Mouse (Mus musculus) spleen, adult 18-20 months (tissue): ENCODE measurements around the gene Smyd4.

Experiments used
- DNase-seq, 2 experiments: peaks; one replicate each; pipeline ENCODE4 v3.0.0; 2022; ENCODE audit warnings: mixed read lengths in 2 of 2

Gene Smyd4

DNA sequence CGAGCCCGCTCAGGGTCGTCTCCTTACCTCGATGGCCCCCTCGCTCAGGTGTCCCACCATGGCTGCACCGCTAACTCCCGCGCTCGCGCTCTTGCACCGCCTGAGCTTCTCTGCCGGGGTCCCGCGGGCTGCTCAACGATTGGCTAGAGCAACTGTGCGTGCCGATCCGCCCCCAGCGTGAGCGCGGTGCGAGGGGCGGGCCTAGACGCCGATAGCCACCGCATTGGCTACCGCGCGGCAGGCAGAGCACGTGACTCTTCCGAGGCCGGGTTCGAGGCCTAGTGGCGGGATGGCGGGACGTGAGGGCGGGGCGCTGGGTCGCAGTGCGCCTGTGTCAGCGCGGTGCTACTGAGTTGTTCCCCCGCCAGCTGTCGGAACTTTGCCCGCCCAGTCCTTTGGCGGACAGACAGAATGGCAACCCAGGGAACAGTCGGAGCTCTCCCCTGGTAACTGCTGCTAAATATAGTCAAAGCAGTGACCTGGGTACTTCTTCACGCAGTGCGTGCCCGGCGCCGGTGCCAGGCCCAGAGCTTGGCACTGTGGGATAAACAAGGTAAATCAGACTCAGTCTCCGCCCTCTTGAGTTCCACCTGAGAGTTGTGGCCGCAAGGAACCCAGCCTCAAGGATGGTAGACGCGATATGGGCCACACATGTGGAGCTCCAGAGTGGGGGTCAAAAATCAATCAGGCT lies at the start of gene Smyd4, which contains the start of gene Rpa1:
Smyd4 (plus strand) TSS at position 235 of the 691 bp plus-strand sequence.
Rpa1 (minus strand) TSS at position 126 of the 691 bp plus-strand sequence.
- peak; percentile 92 to 93 for DNase-seq

GRCm38 (mm10) chr11:75298491-75298890 lies 49.7 kb upstream of the Smyd4 start:
- no peak for DNase-seq

- no peak for DNase-seq
Measured at GRCm38 (mm10) chr11:75299786-75300185, 48.4 kb upstream of the Smyd4 start.

- DNase-seq, result no peak
Measured at GRCm38 (mm10) chr11:75300954-75301353, 47.3 kb upstream of the Smyd4 start.

- no peak for DNase-seq
Measured at GRCm38 (mm10) chr11:75304797-75305196, 43.4 kb upstream of the Smyd4 start.

- DNase-seq, result no peak
Measured at GRCm38 (mm10) chr11:75308650-75309049, 39.6 kb upstream of the Smyd4 start.

- no peak for DNase-seq
Measured at GRCm38 (mm10) chr11:75310813-75311212, 37.4 kb upstream of the Smyd4 start.

GRCm38 (mm10) chr11:75311751-75312150 lies 36.5 kb upstream of the Smyd4 start:
- no peak for DNase-seq

DNA sequence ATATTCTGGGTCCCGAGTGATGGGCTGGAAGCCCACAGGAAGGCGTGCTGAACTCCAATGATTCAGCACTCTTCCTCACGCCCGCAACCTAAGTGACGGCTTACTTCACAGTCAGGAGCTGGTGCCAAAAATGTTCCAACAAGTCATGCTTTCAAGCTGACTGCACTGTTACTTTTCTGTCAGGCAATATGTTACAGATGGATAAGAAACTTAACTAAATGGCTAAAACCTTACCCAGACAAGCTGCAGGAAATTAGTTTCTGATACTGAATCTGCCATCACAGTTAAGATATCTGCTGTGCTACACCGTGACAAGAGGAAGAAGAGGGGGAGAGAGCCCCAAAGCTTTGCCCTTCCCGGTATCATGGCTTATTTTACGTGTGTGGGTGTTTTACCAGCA lies 34.4 kb upstream of the Smyd4 start:
- no peak for DNase-seq

GRCm38 (mm10) chr11:75318351-75319221 lies 29.6 kb upstream of the Smyd4 start:
- no peak for DNase-seq

DNA sequence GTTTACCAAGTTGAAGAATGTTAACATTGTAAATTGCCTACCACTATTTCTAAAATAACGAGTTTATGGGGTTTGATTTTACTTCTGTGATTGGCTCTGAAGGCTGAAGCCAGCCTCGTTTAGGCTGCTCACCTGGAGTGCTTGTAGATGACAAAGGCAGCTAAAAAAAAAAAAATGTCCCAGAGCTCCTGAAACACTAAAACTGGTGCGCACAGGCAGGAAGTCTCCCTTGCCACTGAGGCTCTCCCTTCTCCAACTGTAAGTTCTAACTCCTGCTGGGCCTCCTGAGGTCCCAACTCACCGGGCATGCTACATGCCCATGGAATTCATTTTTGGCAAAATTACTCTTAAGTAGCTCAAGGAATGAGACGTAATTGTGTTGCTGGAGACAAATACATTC lies 29.0 kb upstream of the Smyd4 start:
- no peak for DNase-seq

- DNase-seq, result no peak
Measured at GRCm38 (mm10) chr11:75323326-75323737, 24.9 kb upstream of the Smyd4 start.

GRCm38 (mm10) chr11:75324433-75324832 lies 23.8 kb upstream of the Smyd4 start:
- no peak for DNase-seq

- DNase-seq, result no peak
Measured at GRCm38 (mm10) chr11:75325116-75325968, 22.9 kb upstream of the Smyd4 start.

DNA sequence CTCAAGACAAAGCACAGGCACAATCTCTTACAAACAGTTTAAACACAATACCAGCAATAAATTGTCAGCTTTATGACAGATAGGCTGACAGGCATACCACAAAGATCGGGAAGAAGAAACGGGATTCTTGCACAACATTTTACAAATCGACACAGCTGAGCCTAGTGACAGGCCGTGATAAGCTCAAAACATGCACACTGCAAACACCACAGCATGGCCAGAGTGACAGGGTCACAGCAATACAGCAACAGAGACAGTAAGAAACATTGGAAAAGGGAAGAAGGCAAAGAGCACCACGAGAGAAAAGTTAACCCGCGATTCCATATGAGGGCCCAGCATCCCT lies 22.3 kb upstream of the Smyd4 start:
- DNase-seq, result no peak

GRCm38 (mm10) chr11:75336676-75337075 lies 11.6 kb upstream of the Smyd4 start:
- DNase-seq, result peak; percentile 33 to 49

GRCm38 (mm10) chr11:75337246-75337645 lies 11.0 kb upstream of the Smyd4 start:
- DNase-seq, result no peak

DNA sequence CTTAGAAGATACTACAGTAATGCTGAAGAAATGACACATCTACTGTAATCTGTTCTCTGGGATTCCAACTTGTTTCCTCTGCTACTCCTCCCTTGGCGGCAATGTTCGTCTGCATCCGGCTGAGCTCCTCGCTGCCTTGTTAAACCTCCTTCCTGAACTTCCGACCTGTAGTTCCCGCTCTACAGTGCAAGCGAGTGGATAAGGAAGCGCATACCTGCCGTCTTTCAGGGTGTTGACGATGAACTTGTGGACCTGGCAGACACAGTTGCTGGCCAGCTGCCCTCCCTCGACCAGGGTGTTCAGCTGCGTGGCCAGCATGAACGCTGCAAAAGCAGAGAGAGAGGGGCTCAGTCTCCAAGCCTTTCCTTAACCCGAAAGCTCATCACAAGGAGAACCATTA lies 8.2 kb upstream of the Smyd4 start:
- DNase-seq, result no peak

DNA sequence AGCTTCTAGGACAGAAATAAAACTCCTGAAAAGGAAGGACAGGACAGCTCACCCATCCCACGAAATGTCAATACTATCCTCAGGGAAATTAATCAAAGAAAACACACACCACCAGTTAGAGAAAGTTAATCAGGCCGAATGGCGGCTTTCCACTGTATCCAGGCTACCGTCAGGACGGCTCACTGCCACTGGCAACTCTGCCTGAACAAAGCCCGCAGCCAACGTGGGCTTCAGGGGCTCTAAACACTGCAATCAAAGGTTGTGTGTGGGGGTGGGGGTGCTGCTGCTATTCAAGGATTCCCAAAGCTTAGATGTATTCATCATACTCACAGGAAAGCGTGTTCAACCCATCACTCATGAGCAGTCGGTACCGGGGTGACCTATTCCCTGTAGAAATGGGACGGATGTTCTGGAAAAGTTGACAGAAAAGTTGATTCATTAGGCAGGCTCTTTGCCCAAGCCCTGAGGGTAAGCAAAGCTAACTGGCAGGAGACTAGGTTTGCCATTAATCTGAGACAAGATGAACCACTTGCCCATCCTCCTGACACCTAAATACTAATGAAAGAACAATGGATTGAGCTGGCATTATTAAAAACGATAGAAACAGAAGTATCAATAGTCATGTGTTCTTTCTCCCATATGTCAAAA lies 7.4 kb upstream of the Smyd4 start:
- DNase-seq, result no peak

- DNase-seq, result no peak
Measured at GRCm38 (mm10) chr11:75343096-75343495, 5.1 kb upstream of the Smyd4 start.

DNA sequence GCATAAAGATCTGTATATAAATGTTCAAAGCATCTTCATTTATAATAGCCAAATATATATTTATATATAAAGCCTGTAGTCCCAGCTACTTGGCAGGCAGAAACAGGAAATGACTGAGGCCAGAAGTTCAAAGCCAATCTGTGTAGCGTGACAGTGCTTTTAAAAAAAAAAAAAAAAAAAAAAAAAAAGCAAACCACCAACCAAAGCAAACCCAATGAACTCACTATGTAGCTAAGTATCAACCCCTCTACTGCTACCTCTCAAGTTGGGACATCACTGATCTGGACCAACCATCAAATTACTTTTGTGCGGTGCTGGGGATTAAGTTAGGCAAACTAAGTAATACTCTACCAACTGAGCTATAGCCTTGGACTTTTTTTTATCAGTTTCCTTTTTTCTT lies 4.1 kb upstream of the Smyd4 start:
- no peak for DNase-seq

- no peak for DNase-seq
Measured at GRCm38 (mm10) chr11:75344716-75345115, 3.5 kb upstream of the Smyd4 start.
